Mouse (Mus musculus) heart, postnatal 14 days (tissue): ENCODE results near the gene Mansc4. TPM values are rescaled to one million over a fixed set of nuclear protein-coding genes. Genes with fewer than 3 reads are reported as not detected.

Experiments
- DNase-seq, 2 experiments: peaks; one replicate each; pipeline ENCODE4 v3.0.0; 2021 to 2022
- intact Hi-C: fragments of 180-260 bp; cut with DNase I; formaldehyde crosslinking; loops from one replicate; pipeline ENCODE4 v1.15.1; 2025
- total RNA-seq, 2 experiments: library from RNA; stranded (reverse); gene quantifications; 2 replicates each; pipeline ENCODE4 v1.2.3; 2021

Gene Mansc4
- total RNA-seq, 2 experiments from 2014 or later = not detected

GRCm38 (mm10) chr6:147030096-147030885 is 56.5 kb downstream of the Mansc4 start:
- DNase-seq = no peak
- intact Hi-C loops = no loop called here

- intact Hi-C loops = no loop called here
- peak in 1 of 2 experiments; percentile 25 for DNase-seq
Measured at GRCm38 (mm10) chr6:147029591-147029990, 57.2 kb downstream of the Mansc4 start.

- no peak for DNase-seq
- intact Hi-C loops = no loop called here
Measured at GRCm38 (mm10) chr6:147028396-147028795, 58.4 kb downstream of the Mansc4 start.

Other genes starting within 250 kb of the Mansc4 start
- 1 to 10 TPM; 1.3 to 1.4 TPM for gene Smco2, start 236.9 kb downstream of the Mansc4 start, total RNA-seq
- 10 to 100 TPM; 80.7 to 89.8 TPM for gene Ppfibp1, start 198.5 kb downstream of the Mansc4 start, total RNA-seq
- gene 1700034J05Rik, start 132.6 kb downstream of the Mansc4 start, total RNA-seq = not detected
- 1 to 10 TPM in 1 of 2 experiments, under 1 TPM in 1; 0.68 to 1.2 TPM for gene Rep15, start 54.4 kb downstream of the Mansc4 start, total RNA-seq
- 100 to 1,000 TPM; 173 to 181 TPM for gene Mrps35, start 44.3 kb downstream of the Mansc4 start, total RNA-seq
- gene Klhl42, start 4.3 kb upstream of the Mansc4 start, total RNA-seq = 1 to 10 TPM; 8.2 to 8.7 TPM
- 1 to 10 TPM in 1 of 2 experiments, under 1 TPM in 1; 0.88 to 1.1 TPM for gene Pthlh, start 177.2 kb upstream of the Mansc4 start, total RNA-seq